Mouse (Mus musculus) lung, postnatal 10 days (tissue): ENCODE measurements around the gene Scel.
A peak's percentile ranks its signal among the peaks of the same experiment; 100 is the strongest.

Experiments used
- DNase-seq: peaks from one replicate; pipeline ENCODE4 v3.0.0; 2021

Gene Scel

DNA sequence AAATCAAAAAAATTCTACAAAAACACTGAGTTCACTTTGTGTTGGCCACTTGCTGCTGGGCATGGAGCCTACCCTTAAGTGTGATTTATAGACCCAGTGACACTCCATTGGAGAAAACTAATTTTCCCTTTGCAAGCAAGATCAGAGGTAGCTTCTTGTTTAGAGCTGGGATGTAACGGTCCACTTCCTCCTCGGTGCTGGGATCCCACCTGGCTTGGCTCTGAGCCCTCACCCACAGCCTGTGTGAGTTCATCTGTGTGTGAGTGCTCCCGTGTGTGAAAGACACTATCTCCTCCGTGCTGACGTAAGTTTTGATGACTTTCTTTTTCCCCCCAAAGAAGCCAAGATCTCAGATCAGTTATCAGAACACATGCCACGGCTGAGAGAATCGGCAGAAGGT, 62.7 kb downstream of the Scel start:
- no peak for DNase-seq

GRCm38 (mm10) chr14:103577011-103577410, 63.9 kb downstream of the Scel start:
- no peak for DNase-seq

DNA sequence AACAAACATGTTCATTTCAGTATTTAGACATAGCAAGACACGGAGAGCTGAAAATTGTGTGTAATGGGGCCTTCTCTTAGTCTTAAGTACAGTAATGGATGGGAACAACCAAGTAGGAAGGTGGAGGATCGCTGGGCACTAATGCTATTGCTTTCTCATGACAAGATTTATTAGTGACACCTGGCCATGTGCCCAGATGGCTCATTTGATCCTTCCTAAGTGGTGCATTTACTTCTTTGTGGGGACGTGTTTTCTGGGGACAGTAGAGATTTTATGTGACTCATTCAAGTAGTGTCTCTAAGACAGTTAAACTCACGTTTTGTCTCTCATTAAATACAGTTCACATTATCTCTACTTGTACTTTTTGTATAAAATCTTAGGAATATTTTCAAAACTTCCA, 73.5 kb downstream of the Scel start:
- no peak for DNase-seq

GRCm38 (mm10) chr14:103587208-103587900, 74.2 kb downstream of the Scel start:
- no peak for DNase-seq

GRCm38 (mm10) chr14:103589819-103590218, 76.7 kb downstream of the Scel start:
- DNase-seq = peak; percentile 24

DNA sequence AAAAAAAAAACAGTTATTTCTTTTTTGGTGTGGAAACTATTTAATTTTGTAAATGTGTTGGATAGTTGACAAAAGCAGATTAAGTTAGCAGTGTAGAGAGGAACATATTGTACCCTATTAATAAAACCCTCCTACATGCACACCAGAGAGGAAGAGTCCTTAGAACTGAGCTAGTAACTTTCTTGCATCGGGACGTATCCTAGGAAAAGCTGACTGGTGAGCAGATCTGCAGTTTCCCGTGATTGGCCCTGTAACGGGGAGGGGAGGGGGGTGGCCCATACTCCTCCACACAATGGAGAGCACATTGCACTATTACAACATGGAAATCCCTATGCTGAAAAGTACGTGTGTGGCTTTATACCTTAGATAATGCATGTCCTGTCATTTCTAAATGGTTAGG, 82.7 kb downstream of the Scel start:
- DNase-seq = no peak

GRCm38 (mm10) chr14:103608063-103608462, 94.9 kb downstream of the Scel start:
- peak; percentile 11 for DNase-seq

GRCm38 (mm10) chr14:103613573-103614271, 100.6 kb downstream of the Scel start:
- DNase-seq = no peak

DNA sequence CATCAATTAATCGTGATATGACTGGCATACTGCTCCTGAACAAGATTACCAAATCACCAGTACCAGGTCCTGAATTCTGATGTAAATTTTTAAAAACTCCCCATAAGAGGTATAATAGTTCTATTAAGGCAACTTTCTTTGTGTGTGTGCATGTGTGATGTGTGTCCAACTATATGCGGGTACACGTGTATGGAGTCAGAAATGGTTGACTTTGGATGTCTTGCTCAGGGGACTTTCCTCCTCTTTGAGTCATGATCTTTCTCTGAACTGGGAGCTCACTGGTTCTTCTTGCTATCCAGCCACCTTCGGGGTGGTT, 101.1 kb downstream of the Scel start:
- DNase-seq = no peak

- DNase-seq = no peak
Observed at GRCm38 (mm10) chr14:103619756-103620155, 106.6 kb downstream of the Scel start.

GRCm38 (mm10) chr14:103621207-103621606, 108.1 kb downstream of the Scel start:
- DNase-seq = no peak

- DNase-seq = no peak
Observed at GRCm38 (mm10) chr14:103626100-103626499, 113.0 kb downstream of the Scel start.

DNA sequence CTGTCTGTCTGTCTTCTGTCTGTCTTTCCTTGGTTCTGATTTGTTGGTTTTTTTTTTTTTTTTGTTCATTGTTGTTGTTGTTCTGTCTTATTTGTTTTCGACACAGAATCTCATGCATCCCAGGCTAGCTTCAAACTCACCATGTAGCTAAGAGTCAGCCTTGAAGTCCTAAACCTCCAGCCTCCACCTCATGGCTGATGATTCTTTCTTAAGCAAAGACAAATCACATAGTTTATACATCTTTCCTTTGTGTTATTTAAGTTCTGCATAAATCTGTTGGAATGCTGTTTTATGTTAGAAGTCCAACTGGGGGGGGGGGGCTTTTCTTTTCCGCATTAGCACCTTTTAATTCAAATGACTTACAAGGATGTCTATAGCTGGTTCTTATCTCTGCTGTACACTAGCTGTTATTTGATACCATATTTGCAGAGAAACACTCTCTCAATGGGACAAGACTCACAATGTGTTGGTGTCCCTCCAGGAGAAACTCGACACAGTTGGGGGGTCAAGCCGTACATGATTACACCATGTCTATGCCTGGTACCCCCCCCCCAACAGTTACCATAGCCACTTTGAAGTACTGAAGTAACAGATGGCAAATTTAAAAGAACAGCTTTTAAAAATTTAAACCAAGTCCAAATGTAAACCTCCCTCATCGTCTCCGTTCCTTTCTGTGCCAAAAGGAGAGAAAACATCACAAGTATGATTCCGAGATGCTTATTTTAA, 116.7 kb downstream of the Scel start:
- DNase-seq = no peak

- DNase-seq = no peak
Observed at GRCm38 (mm10) chr14:103630545-103630944, 117.4 kb downstream of the Scel start.

DNA sequence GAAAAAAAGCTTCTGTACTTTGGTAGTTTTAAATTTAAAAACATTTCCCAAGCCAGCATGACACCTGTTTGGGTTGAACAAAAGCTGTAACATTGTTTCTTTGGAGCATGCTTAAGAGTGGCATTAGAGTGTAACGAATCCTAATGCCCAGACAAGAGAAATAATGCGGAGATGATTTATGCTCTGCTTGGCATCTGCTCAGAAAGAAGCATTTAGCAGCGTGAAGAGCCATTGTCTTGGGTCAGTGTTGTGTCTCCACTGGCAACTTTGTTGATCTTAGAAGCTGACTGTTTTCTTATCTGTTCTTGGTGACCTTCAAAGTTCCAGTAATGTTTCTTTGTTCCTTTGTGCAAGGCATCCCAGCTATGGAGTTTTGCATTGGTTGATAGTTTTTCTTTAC, 130.8 kb downstream of the Scel start:
- DNase-seq = no peak

- DNase-seq = no peak
Observed at GRCm38 (mm10) chr14:103647981-103648380, 134.8 kb downstream of the Scel start.

DNA sequence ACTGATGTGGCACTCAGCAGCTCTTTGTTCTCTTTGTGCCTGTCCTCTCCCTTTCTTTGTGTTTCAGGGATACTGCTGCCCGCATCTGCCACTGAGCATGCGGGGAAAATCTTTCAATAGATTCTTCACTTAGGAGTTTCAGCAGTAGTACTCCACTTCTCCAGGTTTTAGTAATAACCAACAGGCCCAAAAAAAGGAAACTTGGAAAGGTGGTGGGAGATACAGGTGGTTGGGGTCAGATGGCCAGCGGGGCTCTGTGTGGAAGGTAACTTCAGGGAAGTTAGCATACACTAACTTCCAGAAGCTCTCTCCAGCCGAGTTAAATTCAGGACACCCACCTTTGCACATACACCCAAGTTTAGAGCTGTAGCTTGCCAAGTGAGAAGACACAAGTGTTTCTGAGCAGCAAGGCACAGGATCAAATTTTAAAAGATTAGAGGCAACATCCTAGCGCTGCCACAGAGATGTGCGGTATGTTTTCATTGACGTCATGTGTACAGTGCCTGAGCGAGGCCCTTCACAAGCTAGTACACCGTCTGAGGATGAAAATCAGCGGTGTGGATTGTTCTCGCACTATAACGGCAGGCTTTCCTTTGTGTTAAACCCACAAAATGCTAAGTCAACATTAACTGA, 135.6 kb downstream of the Scel start:
- DNase-seq = no peak

DNA sequence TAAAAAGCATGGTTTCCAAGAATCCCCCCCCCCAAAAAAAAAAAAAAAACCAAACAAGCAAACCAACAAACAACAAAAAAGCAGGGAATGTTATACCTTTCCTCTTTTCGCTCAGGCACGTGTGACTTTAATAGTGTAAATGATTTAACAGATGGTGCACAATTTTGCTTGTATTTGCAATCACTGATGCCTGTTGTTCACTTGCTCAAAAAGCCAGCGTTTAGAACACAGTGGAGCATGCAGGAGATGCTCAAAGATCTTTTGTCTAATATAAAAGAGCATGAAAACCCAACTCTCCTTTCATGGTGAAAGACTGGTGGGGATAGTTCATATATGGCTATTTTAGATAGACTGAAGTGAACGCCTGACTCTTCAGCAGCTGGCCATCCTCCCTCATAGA, 136.2 kb downstream of the Scel start:
- DNase-seq = no peak

GRCm38 (mm10) chr14:103649896-103650334, 136.8 kb downstream of the Scel start, which contains the start of gene Slain1:
Gene Slain1 (plus strand): TSS chr14:103650228.
- peak; percentile 83 for DNase-seq

- peak; percentile 58 for DNase-seq
Observed at GRCm38 (mm10) chr14:103650413-103651101, 137.4 kb downstream of the Scel start.

- DNase-seq = no peak
Observed at GRCm38 (mm10) chr14:103651106-103651505, 138.0 kb downstream of the Scel start.

DNA sequence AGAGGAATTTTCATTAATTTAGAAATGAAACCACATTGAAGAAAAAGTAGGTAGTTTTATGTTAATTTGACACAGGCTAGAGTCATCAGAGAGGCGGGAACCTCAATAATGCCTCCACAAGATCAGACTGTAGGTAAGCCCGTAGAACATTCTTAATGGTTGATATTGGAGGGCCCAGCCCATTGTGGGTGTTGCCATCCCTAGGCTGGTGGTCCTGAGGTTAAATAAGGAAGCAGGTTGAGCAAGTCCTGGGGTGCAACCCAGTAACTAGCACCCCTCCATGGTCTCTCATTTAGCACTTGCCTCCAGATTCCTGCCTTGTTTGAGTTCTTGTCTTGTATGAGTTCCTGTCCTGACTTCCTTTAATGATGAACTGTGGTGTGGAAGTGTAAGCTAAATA, 138.4 kb downstream of the Scel start:
- no peak for DNase-seq

- DNase-seq = no peak
Observed at GRCm38 (mm10) chr14:103652524-103652923, 139.4 kb downstream of the Scel start.
